Mouse (Mus musculus): Measurements from ENCODE around the gene Slc18b1. TPM values are rescaled to one million over a fixed set of nuclear protein-coding genes. Genes with fewer than 3 reads are reported as not detected.

Gene Slc18b1
- total RNA-seq, 2 experiments from 2014 or later, result 18.3 to 23.3 TPM

DNA sequence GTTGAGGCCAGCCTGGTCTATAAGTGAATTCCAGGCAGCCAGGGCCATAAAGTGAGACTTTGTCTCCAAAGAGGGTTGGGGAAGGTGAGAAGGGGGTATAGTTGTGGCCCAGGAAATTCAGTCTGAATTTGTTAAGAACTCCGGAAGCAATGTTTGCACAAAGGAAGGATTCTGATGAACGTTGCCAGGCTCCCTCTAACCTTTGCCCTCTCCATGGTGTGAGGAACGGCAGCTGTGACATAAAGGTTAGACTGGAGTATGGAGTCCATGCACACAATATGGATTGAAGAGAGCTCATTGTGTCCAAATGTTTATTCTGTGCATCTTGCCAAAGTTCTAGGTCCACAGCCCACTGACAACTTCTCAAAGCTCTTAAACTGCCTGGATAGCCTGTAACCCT is 3.1 kb downstream of the Slc18b1 start:
- DNase-seq (ENCODE audit: low spot score in 2 of 2), result no peak
- intact Hi-C loops (cut with DNase I), result no loop called here

DNA sequence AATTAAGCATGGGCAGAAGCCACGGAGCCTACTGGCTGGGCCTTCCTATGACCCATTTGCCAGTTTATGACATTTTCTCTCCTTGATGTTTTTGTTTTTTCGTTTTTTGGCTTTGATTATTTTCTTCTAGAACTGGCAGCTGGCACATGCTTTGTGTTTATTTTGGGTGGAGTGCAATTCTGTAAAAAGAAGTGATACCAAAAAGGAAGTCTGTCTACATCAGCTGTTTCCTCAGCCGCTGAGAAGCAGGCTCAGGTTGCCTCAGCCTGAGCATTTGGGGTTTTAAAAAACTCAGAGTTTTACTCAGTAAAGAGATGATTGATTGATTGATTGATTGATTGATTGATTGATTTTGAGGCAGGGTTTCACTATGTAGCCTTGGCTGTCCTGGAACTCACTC is 6.1 kb downstream of the Slc18b1 start:
- no peak for DNase-seq (ENCODE audit: low spot score in 2 of 2)

DNA sequence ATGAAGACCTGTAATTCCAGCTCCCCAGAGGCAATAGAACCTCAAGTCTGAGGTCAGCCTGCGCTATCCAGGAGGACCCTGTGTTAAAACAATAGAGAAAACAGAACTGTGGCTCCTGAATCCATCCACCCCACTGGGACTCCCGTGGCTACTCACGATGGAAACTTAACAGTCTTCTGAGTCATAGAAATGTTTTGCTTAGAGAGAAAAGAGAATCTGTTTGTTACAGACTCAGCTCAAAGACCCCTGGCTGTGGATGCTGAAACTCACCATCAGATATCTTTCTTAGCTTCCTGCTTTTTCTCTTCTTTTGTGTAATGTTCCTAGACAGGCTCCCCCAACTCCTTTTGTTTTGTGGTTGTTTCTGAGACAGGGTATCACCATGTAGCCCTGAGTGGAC is 7.9 kb downstream of the Slc18b1 start:
- intact Hi-C loops (cut with DNase I), result no loop called here
- DNase-seq (ENCODE audit: low spot score in 2 of 2), result no peak

More for the DNA sequence above, 6.1 kb downstream of the Slc18b1 start:
- intact Hi-C loops (cut with DNase I), result no loop called here

DNA sequence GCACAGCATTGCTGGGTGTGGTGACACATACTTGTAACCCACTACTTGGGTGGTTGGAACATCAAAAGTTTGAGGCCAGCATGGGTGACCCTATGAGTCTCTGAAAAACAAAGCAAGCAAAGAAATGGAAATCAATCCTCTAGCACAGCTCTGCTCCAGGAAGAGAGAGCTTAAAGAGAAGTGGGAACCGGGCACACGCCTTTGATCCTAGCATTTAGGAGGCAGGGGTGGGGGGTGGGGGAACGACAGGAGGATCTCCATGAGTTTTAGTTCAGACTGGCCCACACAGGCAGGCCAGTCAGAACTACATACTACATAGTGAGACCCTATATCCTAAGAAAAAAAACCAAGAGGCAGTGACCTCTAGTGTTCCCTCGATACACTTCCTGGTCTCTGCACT is 9.4 kb downstream of the Slc18b1 start:
- no peak for DNase-seq (ENCODE audit: low spot score in 2 of 2)
- intact Hi-C loops (cut with DNase I), result no loop called here

DNA sequence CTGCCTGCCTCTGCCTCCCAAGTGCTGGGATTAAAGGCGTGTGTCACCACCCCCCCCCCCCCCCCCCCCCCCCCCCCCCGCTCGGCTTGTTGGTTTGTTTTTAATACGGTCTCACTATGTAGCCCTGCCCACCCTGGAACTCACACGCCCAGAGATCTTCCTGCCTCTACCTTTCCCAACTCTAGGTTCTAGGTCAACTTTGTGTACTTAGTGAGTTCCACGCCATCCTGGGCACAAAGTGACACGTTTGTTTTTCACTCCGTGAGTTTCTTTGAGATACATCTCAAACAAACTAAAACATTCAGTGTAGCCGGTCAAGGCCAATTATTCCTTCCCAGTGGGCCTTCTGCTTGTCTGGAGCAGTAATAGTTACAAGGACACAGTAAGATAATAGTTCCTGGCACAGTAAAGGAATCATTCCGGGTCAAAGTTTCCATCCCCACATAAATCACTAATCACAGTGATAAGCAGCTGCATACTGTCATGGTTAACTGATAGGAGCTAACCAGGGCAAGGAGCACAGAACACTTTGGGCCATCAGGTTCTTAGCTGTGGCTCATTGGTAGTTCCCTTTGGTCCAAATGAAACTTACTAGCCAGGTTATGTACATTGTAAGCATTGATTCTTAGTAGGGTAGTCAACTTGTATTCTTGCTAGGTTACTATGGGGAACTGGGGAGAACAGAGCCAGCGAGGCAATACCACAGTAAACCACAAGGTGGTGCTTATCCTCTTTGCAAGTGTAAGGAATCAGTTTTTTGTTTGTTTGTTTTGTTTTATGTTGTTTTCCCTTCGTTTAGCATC is 15.1 kb downstream of the Slc18b1 start:
- DNase-seq (ENCODE audit: low spot score in 2 of 2), result peak; percentile 63 to 80
- intact Hi-C loops (cut with DNase I), result loop anchor here (10.0 kb wide), 2 partner anchors 173 to 493 kb away; partner anchors contain the start of gene Taar6

DNA sequence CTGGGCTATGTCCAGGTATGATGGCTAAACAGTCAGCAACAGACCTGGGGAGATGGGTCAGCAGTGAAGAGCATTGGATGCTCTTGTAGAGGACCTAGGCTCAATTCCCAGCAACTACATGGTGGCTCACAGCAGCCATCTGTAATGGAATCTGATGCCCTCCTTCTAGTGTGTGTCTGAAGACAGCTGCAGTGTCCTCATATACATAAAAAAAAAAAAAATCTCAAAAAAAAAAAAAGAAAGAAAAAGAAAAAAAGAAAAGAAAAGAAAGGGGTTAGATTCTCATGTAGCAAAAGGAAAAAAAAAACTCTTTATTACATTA is 15.6 kb downstream of the Slc18b1 start:
- DNase-seq (ENCODE audit: low spot score in 2 of 2), result no peak
- intact Hi-C loops (cut with DNase I), result loop anchor here (10.0 kb wide), 2 partner anchors 172 to 492 kb away; partner anchors contain the start of gene Taar6

DNA sequence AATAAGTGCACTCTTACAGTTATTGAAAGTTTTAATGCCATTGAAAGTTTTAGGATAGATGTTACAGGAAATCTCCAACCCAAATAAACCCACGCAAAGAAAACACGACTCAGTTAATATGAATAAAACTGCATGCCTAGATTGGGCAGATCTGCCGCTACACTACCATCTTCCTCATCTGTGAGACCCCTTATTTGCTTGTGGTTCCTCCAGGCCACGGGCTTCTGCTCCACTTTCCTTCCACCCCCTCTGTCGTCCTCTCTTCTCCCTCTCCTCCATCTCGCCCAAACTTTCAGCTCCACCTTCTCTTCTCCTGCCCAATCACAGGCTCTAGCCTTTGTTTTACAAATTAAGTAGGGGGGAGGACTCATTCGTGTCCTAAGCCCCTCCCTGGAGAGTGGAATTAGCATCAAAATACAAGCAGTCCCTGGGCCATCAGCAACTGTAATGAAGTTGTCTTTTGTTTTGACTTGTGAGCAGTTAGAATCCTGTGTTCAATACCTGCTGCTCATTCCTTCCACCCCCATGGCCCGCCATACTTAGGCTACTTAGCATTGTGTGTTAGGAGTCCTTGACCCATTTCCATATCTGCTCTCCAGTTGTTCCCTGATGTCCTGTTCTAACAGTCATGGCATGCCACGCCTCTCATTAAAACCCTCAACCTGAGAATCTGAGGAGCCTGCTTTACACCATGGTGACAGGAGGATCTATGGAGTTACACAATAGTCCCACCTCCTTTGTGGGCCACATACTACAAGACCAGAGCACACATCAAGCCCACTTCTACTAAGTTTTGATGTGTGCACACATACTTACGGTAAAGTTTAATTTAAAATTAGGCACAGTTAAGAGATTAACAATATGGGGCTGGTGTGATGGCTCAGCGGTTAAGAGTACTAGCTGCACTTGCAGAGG is 16.3 kb downstream of the Slc18b1 start:
- no peak for DNase-seq (ENCODE audit: low spot score in 2 of 2)
- intact Hi-C loops (cut with DNase I), result loop anchor here (10.0 kb wide), 2 partner anchors 172 to 492 kb away; partner anchors contain the start of gene Taar6

DNA sequence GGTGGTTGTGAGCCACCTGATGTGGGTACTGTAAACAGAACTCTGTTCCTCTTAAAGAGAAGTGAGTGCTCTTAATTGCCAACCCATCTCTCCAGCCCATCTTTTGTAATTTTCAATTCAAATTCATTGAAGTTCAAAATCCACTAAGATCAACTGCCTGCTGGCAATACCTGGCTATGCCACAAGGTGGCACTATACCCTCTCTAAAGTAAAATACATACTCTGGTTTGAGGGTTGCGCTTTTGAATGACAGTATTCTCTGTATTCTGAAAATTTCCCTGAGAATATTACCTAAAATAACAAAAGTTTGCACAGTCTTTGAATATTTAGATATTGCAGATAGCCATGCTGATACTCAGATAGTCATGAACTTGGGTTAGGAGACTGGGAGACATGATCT is 18.4 kb downstream of the Slc18b1 start:
- peak; percentile 86 to 91 for DNase-seq (ENCODE audit: low spot score in 2 of 2)
- intact Hi-C loops (cut with DNase I), result loop anchor here (2.0 to 10.0 kb wide), 3 partner anchors 170 to 490 kb away; partner anchors contain the start of gene Taar6

DNA sequence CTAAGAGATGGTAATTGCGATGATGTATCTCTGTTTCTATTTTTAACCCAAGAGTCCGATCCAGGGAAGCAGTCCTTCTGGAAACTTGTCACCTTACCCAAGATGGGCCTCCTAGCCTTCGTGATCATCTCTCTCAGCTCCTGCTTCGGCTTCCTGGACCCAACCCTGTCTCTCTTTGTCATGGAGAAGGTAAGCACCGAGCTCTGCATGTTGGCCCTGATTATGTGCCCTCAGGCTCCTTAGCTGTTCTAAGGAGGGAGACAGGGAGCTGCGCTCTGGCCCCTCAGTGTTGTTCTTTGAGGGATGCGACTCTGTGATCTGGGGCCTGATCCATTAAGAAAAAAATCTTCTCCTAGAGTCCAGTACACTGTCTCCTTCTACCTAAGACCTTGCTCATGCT is 19.5 kb downstream of the Slc18b1 start:
- intact Hi-C loops (cut with DNase I), result loop anchor here (10.0 kb wide), 2 partner anchors 169 to 489 kb away; partner anchors contain the start of gene Taar6
- DNase-seq (ENCODE audit: low spot score in 2 of 2), result no peak

DNA sequence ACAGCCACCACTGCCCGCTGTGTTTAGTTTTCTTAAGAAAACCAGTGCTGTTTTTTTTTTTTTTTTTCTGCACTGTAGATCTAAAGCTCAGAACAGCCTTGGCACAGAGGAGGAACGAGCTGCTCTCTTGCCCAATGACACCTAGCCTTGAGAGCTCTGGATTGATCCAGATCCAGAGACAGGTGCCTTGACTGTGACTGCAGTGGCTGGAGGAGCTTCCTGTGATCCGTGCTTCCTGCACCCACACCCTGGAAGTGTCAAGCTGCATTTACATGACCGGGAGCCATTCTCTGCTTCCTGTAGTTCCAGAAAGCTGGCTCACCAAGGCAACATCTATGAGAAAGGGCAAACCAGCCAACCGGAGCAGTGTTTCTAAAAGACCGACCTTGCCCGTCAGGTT is 29.7 kb downstream of the Slc18b1 start:
- intact Hi-C loops (cut with DNase I), result no loop called here

DNA sequence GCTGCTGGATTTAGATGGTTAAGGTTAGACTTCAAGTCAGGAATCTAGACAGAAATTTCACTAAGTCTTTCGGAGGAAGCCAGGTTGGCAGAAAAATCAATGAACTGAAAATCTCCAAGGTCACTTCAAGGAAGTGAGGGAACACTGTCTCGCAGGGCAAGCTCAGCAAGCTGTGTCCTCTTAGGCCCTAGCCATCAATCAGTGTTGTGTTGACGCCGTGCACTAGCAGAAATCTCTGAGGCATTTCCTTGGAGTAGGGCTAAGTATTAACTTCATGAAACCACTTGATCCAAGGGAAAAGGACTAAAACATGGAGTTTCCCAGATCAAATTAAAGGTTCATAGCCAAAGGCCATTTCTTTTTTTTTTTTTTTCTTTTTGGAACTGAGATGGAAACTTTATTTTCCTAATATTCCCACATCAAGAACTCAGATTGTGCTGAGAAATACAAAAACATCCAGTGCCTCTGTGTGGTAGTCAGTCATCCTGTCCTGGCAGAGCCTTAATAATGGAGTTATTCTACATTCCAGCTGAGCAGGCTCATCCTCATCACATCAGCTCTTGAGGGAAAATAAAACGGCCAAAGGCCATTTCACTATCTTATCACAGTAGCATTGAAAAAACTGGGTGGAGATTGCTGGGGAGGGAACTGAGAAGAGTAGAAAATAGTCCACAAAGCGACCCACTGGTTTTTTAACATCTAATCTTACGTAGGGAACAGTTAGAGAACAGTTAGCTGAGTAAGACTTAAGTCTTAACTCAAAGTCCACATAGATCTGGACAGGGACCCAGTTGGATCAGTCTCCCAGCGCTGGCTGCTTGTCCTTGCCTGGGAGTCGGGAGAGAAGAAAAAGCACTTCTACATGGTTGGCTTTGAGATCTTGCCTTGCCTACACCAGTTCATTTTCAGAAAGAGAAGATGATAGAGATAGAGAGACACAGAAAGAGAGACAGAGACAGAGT is 39.5 kb downstream of the Slc18b1 start:
- no peak for DNase-seq (ENCODE audit: low spot score in 2 of 2)
- intact Hi-C loops (cut with DNase I), result no loop called here

More for the DNA sequence above, 29.7 kb downstream of the Slc18b1 start:
- no peak for DNase-seq (ENCODE audit: low spot score in 2 of 2)

DNA sequence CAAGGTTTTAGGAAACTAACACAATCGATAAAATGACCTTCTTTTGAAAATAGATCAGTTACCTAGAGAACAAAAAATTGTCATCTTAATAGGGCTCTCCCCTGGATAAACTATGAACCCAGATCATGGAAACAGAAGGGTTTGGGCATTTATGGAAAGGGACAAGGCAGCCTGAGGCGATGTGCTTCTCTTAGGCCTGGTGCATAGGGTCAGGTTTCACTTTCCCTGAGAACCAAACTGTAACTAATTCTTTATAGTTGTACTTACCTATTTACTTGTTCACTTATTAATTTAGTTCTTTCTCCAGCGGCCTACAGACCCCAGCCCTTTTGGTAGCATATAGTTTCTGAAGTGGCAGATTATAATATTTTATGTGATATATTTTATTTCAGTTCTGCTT is 40.3 kb downstream of the Slc18b1 start:
- intact Hi-C loops (cut with DNase I), result no loop called here
- DNase-seq (ENCODE audit: low spot score in 2 of 2), result no peak

DNA sequence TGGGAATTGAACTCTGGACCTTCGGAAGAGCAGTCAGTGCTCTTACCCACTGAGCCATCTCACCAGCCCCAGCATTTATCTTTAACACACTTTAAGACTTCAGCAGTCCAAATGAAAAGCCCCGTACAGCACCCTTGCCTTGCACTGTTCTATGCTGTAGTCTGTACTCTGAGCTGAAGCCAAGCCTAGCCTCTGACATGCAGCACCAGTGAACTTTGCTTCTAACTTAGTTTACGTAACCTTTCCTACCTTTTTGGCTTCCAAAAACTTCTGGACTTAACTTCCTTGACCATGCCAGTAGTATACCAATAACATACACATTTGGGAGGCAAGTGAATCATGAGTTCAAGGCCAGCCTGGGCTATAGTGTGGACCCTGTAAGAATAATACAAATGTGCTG is 42.1 kb downstream of the Slc18b1 start:
- intact Hi-C loops (cut with DNase I), result no loop called here
- no peak for DNase-seq (ENCODE audit: low spot score in 2 of 2)

DNA sequence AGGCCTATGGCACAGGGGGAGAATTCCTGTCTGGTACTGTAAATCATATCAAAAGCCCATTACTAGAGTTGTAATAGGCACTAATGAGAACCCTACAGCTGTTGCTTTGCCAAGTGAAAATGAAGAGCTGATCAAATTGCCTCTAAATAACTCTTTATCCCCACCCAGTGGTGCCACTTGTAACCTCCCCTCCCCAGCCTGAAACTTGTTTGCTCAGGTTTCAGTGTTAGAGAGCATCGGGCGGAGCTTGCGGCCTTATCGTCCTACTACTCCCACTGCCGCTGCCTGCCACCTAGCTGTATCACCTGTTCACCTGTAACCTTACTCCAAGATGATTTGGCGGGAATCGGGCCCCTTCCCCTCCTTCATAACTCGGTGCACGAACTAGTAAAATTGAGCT is 42.6 kb downstream of the Slc18b1 start:
- no peak for DNase-seq (ENCODE audit: low spot score in 2 of 2)
- intact Hi-C loops (cut with DNase I), result no loop called here

DNA sequence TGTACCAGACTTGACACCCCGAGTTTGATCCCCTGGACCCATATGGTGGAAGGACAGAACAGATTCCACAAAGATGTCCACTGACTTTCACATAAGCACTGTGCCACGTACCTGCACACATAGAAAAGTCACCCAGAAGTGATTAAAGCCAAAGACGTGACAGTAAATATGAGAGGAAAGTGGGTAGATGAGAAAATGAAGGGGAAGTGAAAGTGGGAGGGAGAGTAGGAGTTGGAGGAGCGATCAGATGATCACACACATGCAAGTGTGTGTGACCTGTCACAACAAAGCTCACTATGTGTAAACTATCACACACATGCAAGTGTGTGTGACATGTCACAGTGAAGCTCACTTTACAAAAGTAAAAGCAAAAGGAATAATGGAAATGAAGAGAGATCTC is 43.7 kb downstream of the Slc18b1 start:
- DNase-seq (ENCODE audit: low spot score in 2 of 2), result no peak
- intact Hi-C loops (cut with DNase I), result no loop called here

DNA sequence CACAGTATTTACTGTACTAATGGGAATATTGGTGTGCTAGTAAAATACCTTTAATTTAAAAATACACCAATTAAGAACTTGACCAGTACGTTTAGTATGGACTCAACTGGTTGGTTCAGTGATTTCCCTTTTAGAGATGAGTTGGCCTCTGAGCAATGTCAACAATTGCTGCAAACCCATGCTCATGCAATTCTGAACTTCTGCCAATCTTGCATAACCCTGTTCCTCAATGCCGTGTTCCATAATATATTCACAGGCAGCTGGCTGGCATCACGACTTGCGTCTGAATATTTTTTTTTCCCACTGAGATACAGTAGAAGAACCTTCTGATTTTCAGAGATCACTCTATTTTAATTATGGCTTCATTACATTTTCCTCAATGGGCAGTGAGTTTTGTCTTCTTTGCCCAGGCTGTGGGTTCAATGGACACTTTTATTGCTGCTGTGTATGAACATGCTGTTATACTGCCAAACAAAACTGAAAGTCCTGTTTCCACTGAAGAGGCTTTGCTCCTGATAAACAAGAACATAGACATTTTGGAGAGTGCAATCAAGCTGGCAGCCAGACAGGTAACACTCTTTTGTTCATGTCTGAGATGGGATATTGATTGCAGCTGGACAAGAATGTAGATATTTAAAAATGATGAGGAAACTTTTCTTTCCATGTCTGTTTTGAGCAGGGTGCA is 54.6 kb downstream of the Slc18b1 start, which contains the start of gene Vnn3:
TSS of gene Vnn3 (plus strand) at position 235 of the 685 bp plus-strand sequence.
- DNase-seq (ENCODE audit: low spot score in 2 of 2), result no peak
- intact Hi-C loops (cut with DNase I), result no loop called here

DNA sequence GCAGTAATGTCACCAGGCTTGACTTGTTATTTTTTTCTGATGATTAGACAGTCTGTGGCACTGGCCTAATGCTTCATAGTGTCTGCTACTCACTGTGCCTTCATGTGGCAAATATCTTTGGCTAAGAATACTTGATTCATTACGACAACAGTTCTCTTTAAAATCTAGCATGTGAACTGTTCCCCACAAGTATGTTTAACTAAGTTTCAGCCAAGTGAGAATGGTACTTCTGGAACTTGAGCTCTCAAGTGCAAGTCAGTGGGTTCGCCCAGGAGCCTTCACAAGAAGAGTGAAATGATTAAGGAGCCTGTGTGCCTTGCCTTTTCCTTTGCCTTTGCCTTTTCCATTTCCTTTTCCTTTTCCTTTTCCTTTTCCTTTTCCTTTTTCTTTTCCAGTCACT is 55.3 kb downstream of the Slc18b1 start:
- no peak for DNase-seq (ENCODE audit: low spot score in 2 of 2)
- intact Hi-C loops (cut with DNase I), result no loop called here

Measured in left cerebral cortex, postnatal 14 days (tissue).